Mouse (Mus musculus): Measurements from ENCODE around the gene Atp5j2.
"Not testable (repeated sequence)": the region's sequence is repeated elsewhere in the genome, so short reads cannot be mapped to it uniquely, and the experiment has no call there.

Gene Atp5j2

DNA sequence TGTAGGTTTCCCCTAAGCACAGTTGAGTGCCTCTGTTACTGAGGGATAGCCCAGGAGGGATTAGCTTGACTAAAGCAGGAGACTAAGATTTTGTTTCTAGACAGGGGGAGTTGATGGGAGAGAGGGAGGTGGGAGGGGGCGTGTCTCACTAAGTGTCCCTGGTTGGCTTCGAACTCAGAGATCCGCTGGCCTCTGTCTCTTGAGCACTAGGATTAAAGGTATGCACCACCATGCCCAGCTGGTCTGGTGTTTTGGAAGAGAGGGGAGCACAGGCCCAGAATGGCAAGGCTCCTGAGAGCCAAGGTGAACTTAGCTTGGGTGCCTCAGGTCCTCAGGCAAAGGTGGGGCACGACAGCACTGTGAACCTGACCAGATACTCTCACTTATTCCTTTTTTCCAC lies 19.5 kb upstream of the Atp5j2 start:
- Histone ChIP-seq H3K36me3 (ENCODE audit: control insufficient read depth, insufficient read depth, low read length, poor library complexity, severe bottlenecking) (no peaks in the 10 kb centered on the region), H3K27me3 (ENCODE audit: control insufficient read depth, insufficient read depth, low read length, poor library complexity, severe bottlenecking) (no peaks in the 10 kb centered on the region)
- no peak for DNase-seq (ENCODE audit: low read depth, low spot score)

DNA sequence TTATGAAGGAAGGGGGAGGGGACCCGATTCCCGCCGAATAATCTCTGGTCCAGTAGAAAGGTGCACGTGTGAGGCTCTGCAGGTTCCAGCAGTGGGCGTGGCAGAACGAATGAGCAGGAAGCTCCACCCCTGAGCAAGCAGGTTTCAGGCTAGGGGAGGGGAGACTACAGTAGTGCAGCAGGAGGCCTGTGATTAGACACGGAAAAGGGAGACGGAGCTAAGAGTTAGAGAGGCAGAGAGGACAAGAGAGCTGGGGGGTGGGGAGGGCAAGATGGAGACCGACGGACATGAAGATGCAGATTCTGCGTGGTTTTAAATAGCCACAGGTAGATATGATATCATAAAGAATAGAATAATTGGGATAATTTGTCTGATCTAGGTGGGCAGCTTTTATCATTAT lies 16.5 kb upstream of the Atp5j2 start:
- not testable (repeated sequence) for H3K27me3 ChIP-seq (ENCODE audit: control insufficient read depth, insufficient read depth, low read length, poor library complexity, severe bottlenecking); H3K36me3 ChIP-seq (ENCODE audit: control insufficient read depth, insufficient read depth, low read length, poor library complexity, severe bottlenecking); DNase-seq (ENCODE audit: low read depth, low spot score)

DNA sequence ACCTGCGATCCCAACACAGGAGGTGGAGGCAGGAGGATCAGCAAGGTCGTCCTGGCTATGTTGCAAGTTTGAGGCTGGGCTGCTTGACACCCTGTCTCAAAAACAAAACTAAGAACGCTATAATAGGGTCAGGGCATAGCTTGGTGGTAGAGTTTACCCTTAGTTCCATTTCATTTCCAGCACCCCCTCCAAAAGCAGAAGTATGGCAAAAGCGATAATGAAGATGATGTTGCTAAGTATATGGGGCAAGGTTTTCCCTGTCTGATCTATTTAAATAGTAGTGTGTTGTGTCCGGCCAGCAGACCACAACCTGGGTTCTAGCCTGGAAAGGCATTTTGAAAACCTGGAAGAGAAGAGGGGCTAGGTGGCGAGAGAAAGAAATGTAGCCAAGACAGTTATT lies 16.1 kb upstream of the Atp5j2 start:
- no peaks in the 10 kb centered on the region for H3K27me3 ChIP-seq (ENCODE audit: control insufficient read depth, insufficient read depth, low read length, poor library complexity, severe bottlenecking)
- no peak for DNase-seq (ENCODE audit: low read depth, low spot score)
- H3K36me3 ChIP-seq (ENCODE audit: control insufficient read depth, insufficient read depth, low read length, poor library complexity, severe bottlenecking): no peaks in the 10 kb centered on the region

DNA sequence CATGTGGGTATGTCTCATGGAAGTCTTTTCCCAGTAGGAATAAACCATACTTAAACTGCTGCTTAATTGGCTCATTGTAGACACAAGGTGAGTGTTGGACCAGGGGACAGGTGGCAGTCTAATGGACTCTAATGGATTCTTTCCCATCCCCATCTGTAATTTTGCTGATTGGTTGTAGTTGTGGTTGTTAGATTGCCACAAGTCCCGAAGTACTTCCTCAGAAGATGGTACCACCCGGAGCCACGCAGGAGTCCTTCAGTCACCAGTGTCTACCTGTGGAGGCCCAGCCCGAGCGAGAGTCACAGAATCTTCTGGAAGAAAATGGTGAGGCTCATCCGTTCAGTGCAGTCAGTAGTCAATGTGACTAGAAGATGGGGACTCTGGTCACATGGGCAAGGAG lies 15.5 kb upstream of the Atp5j2 start:
- H3K27me3 ChIP-seq (ENCODE audit: control insufficient read depth, insufficient read depth, low read length, poor library complexity, severe bottlenecking): no peaks in the 10 kb centered on the region
- no peak for DNase-seq (ENCODE audit: low read depth, low spot score)
- H3K36me3 ChIP-seq (ENCODE audit: control insufficient read depth, insufficient read depth, low read length, poor library complexity, severe bottlenecking): no peaks in the 10 kb centered on the region

DNA sequence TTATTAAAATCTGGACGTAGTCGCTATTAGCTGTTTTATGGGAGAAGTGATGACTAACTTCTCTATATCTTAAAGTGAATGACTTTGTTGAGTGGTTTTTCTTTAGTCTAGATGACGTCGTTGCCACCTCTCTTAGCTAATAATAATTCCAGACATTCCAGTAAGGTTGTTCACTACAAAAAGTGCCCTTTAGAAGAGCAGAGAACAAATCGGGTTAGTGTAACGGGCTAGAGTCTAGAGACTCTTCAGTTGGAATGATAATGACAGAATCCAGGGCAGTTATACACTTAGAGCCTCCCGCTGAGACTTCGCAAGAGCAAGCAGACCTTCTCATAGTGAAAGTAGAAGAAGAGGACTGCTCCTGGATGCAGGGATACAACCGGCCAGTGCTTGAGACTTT lies 13.2 kb upstream of the Atp5j2 start:
- Histone ChIP-seq H3K27me3 (ENCODE audit: control insufficient read depth, insufficient read depth, low read length, poor library complexity, severe bottlenecking) (no peaks in the 10 kb centered on the region), H3K36me3 (ENCODE audit: control insufficient read depth, insufficient read depth, low read length, poor library complexity, severe bottlenecking) (no peaks in the 10 kb centered on the region)
- DNase-seq (ENCODE audit: low read depth, low spot score): no peak

DNA sequence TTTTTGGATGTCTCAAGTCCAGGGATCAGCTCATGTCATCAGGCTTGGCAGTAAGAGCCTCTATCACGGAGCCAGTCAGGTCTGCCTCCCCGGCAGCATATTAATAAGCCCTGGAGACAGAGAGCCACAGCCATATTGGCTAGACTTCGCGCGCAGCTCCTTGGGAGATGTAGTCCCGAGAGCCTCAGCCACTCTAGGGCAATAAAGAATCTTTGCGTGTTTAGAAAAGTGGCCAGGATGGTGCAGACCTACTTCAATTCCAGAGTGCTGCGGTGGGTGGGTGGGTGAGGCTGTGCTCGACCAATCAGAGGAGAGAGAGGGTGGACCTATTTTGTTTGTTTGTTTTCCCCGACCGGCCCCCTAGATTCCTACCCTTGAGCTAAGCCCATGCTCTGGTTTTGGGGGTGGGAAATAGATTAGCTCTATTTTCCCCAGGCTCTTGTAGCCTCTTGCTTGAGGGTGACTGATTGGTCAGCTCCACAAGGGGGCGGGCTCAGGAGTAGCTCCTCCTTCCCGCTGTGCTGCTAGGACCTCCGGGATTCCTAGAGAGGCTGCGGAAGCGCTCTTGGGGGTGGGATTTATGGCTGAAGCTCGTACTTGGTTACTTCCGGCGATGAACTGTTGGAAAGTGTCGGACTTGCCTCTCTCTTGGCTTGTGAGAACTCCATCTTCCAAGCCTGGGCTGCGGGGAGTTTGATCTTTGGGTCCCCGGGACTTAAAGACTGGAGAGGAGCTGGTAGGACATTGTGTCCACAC lies 12.3 kb upstream of the Atp5j2 start, which contains the start of gene Zkscan5:
Zkscan5 (plus strand) TSS at position 627 of the 756 bp plus-strand sequence.
- DNase-seq (ENCODE audit: low read depth, low spot score): peak; percentile 97
- Histone ChIP-seq H3K36me3 (ENCODE audit: control insufficient read depth, insufficient read depth, low read length, poor library complexity, severe bottlenecking) (no peaks in the 10 kb centered on the region), H3K27me3 (ENCODE audit: control insufficient read depth, insufficient read depth, low read length, poor library complexity, severe bottlenecking) (no peaks in the 10 kb centered on the region)

DNA sequence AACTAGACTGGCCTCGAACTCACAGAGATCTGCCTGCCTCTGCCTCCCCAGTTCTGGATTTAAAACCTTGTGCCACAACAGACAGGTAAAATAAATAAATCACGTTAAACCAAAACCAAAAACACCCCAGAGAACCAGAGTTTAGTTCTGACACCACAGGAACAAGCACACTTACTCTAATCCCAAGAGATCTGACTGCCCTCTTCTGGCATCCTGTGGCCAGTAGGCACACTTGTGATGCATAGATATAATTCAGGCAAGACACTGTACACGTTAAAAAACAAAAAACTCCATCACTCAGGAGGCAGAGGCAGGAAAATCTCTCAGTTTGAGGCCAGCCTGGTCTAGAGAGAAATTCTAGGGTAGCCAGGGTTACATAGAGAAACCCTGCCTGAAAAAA lies 10.6 kb upstream of the Atp5j2 start:
- no peak for DNase-seq (ENCODE audit: low read depth, low spot score)
- Histone ChIP-seq H3K27me3 (ENCODE audit: control insufficient read depth, insufficient read depth, low read length, poor library complexity, severe bottlenecking) (no peaks in the 10 kb centered on the region), H3K36me3 (ENCODE audit: control insufficient read depth, insufficient read depth, low read length, poor library complexity, severe bottlenecking) (no peaks in the 10 kb centered on the region; the same call in 1 of the 2 replicates)

DNA sequence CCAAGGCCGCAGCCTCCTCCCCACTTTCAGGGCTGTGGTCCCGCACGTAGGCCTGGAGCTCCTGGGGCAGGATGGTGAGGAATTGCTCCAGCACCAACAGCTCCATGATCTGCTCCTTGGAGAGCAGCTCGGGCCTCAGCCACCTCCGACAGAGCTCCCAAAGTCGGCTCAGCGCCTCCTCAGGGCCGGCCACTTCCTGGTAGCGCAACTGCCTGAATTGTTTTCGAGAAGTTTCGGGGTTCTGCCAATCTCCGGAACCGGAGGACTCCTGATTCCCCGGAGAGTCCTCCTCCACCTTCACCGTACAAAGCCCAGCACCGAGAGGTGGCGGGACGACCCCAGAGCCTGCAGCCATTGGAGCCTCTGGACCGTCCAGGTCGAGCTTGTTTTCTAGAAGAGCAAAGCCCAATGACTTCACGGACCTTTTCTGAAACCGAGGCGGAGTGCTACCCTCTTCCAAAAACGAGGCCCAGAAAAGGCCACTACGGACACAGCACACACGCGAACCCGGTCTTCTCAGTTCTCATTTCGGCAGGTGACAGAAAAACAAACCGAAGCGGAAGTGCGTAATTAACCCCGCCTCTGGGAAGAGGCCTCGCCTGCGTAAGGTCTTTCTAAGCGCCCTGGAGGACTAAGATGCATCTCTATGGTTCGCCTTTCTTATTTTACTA lies 9.6 kb upstream of the Atp5j2 start, which contains the start of gene Zkscan14:
Zkscan14 (minus strand) TSS at position 548 of the 671 bp plus-strand sequence.
- Histone ChIP-seq H3K27me3 (ENCODE audit: control insufficient read depth, insufficient read depth, low read length, poor library complexity, severe bottlenecking) (no peaks in the 10 kb centered on the region), H3K36me3 (ENCODE audit: control insufficient read depth, insufficient read depth, low read length, poor library complexity, severe bottlenecking) (no peaks in the 10 kb centered on the region; the same call in 1 of the 2 replicates)
- DNase-seq (ENCODE audit: low read depth, low spot score): peak; percentile 95

DNA sequence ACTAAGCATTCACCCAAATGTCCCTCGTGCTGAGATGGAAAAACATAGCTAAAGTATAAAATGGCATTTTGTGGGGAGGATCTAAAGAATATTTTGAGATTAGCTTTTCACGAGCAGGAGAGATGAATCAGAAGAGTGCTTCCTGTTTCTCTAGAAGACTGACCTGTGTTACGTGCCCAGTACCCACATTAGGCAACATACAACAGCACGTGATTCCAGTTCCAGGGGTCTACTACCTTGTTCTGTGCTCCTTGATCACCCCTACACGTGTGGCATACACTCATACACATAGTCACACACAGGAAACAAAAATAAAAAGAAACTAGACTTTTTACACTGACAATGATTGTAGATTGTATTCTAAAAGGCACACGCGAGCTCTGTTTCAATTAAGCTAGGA lies 8.5 kb upstream of the Atp5j2 start:
- DNase-seq (ENCODE audit: low read depth, low spot score): no peak
- no peaks in the 10 kb centered on the region; the same call in 1 of the 2 replicates for H3K36me3 ChIP-seq (ENCODE audit: control insufficient read depth, insufficient read depth, low read length, poor library complexity, severe bottlenecking)

DNA sequence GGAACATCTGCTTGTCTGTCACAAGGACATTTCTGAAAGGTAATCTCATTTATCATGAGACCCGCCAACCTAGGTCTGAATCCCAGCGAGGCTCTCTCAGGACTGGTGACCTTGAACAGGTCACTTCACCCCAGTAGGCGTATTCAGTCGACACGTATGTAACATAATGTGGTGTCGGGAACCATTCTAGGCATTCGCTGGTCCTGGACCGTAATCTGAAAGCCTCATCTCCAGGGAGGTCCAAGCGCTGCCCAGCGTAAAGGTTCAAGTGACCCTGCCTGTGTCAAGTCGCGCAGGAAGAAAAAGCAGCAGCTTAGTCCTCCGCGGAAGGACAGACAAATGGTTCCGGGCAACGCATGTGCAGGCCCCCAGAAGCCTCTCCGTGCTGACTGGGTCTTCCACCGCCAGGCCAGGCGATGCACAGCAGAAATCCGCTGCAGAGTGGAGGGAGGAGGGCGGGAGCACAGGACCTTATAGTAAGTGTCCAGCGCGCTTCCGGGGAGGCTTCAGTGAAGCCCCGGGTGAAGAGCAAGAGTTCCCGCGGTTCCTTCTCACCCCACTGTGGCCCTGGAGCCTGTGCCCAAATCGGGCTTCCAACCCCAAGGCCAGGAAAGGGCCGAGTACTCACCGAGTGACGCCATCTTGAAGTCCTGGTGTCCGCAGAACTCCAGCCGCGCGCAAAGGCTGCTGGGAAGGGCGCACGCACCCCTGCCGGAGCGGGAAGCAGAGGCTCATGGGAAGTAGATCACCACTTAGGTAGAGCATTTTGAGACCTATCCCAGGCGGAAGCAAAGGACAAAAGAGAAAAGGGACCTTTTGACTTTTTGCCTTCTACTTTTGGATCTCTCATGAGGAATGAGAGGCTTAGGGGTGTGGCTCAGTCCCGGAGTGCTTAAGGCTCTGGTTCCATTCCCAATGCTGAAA lies 725 bp downstream of the Atp5j2 start:
- Histone ChIP-seq H3K36me3 (ENCODE audit: control insufficient read depth, insufficient read depth, low read length, poor library complexity, severe bottlenecking) (peaks cover 4% of the 10 kb centered on the region), H3K27me3 (ENCODE audit: control insufficient read depth, insufficient read depth, low read length, poor library complexity, severe bottlenecking) (no peaks in the 10 kb centered on the region)
- peak; percentile 89 for DNase-seq (ENCODE audit: low read depth, low spot score)

More for the DNA sequence above, 8.5 kb upstream of the Atp5j2 start:
- H3K27me3 ChIP-seq (ENCODE audit: control insufficient read depth, insufficient read depth, low read length, poor library complexity, severe bottlenecking): no peaks in the 10 kb centered on the region

DNA sequence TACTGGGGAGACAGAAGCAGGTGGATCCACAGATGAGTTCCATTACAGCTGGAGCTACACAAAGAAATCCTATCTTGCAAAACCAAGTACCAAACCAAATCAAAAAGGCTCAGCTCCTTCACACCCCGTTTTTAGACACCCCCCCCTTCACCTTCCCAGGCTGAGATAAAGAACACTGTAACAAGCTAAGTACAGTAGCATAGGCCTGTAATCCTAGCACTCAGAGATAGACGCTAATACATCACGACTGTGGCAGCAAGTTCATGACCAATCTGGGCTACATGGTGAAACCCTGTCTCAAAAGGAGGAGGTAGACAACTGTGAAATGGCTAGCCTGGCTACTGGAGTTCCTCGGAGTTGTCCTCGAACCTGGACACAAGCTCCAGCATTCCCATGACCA lies 1.5 kb downstream of the Atp5j2 start:
- no peaks in the 10 kb centered on the region for H3K27me3 ChIP-seq (ENCODE audit: control insufficient read depth, insufficient read depth, low read length, poor library complexity, severe bottlenecking)
- DNase-seq (ENCODE audit: low read depth, low spot score): no peak
- H3K36me3 ChIP-seq (ENCODE audit: control insufficient read depth, insufficient read depth, low read length, poor library complexity, severe bottlenecking): peaks cover 7% of the 10 kb centered on the region

DNA sequence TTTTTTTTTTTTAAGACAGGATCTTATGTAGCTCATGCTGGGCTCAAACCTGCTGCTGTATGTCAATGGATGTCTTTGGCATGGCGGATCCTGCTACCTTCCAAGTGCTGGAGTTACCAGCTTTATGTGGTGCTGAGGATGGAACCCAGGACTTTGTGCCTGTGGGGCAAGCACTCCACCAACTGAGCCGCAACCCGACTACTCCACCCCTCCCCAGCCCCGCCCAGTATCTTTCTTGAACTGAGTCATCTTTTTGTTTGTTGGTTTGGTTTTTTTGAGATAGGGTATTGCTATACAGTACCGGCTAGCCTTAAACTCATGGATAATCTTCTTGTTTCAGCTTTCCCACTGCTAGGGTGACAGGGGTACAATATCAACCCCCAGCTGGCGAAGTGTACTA lies 2.4 kb downstream of the Atp5j2 start:
- Histone ChIP-seq H3K36me3 (ENCODE audit: control insufficient read depth, insufficient read depth, low read length, poor library complexity, severe bottlenecking) (peaks cover 5% of the 10 kb centered on the region), H3K27me3 (ENCODE audit: control insufficient read depth, insufficient read depth, low read length, poor library complexity, severe bottlenecking) (no peaks in the 10 kb centered on the region)
- no peak for DNase-seq (ENCODE audit: low read depth, low spot score)

DNA sequence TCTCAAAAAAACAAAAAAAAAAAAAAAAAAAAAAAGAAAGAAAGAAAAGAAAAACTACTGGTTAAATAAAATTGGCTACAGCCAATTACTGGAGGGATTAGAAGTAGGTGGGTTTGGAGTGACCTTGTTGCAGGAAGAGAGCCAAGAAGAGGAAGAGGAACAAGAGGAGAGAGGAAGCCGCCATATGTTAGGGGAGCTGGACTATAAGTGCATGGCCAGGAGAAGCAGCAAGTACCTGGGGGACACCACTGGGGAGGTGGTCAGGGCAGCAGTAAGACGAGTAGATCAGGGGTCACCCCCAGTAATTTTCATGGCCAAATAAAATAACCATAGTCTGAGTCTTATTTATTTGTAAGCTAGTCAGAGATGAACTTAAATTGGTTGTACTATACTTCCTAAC lies 6.6 kb downstream of the Atp5j2 start:
- peaks cover 11% of the 10 kb centered on the region for H3K36me3 ChIP-seq (ENCODE audit: control insufficient read depth, insufficient read depth, low read length, poor library complexity, severe bottlenecking)
- DNase-seq (ENCODE audit: low read depth, low spot score): no peak
- no peaks in the 10 kb centered on the region for H3K27me3 ChIP-seq (ENCODE audit: control insufficient read depth, insufficient read depth, low read length, poor library complexity, severe bottlenecking)

DNA sequence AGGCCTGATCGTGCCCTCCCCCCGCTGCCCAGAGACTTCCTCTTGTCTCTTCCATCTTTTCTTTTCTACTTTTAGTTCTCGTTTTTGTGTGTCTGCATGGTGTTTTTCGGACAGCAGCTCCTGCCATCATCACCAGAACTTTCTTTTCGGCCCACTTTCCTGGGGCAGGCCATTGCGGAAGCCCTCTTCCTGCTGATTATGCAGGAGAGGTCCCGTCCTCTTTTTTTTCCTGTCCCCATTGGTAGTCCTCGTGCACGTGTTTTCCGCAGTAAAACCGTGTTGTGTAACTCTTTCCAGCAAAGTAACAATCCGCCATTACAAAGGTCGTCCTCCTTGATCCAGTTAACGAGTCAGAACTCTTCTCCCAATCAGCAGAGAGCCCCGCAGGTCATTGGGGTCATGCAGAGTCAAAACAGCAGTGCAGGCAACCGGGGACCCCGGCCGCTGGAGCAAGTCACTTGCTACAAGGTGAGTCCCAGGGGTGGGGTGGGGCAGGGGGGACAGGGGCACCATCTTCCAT lies 13.3 kb downstream of the Atp5j2 start:
- DNase-seq (ENCODE audit: low read depth, low spot score): no peak
- H3K36me3 ChIP-seq (ENCODE audit: control insufficient read depth, insufficient read depth, low read length, poor library complexity, severe bottlenecking): peaks cover 16% of the 10 kb centered on the region
- no peaks in the 10 kb centered on the region for H3K27me3 ChIP-seq (ENCODE audit: control insufficient read depth, insufficient read depth, low read length, poor library complexity, severe bottlenecking)
